In genomic region chr15:61158041-61158545, GRCm38 (mm10) we compare ENCODE assay signal across 7 mouse cellular contexts.
A peak's percentile ranks its signal among the peaks of the same experiment; 100 is the strongest.
DNase-seq lines count a peak whose midpoint lies in the region; ATAC-seq lines count a peak whose summit lies in the region.

No protein-coding gene starts in this region.

- ATAC-seq in intestine, embryonic 15.5 days, result peak; percentile 47; the same call in 1 of the 2 replicates
- peak; percentile 91 for ATAC-seq in midbrain, embryonic 11.5 days (ENCODE audit: low FRiP score)
- ATAC-seq in stomach, embryonic 15.5 days (ENCODE audit: insufficient read depth, low FRiP score, low read depth), result no peak

- no peaks in the 10 kb centered on the region for H3K9me3 ChIP-seq in intestine, embryonic 15.5 days
- H3K9me3 ChIP-seq in midbrain, embryonic 11.5 days (ENCODE audit: control insufficient read depth, low read length), result no peaks in the 10 kb centered on the region
- no peaks in the 10 kb centered on the region for H3K9me3 ChIP-seq in stomach, embryonic 15.5 days

- H3K9ac ChIP-seq in intestine, embryonic 15.5 days, result peak overlapping the region; percentile 26
- H3K9ac ChIP-seq in midbrain, embryonic 11.5 days (ENCODE audit: low read length), result peak overlapping the region; percentile 54
- no peak overlapping the region for H3K9ac ChIP-seq in stomach, embryonic 15.5 days

- WGBS in intestine, embryonic 15.5 days, result 28% methylated on average over 13 of the region's 13 CpGs
- WGBS in midbrain, embryonic 11.5 days, result 14% methylated on average over 13 of the region's 13 CpGs
- 37% methylated on average over 13 of the region's 13 CpGs for whole genome bisulfite sequencing in stomach, embryonic 15.5 days

- H3K36me3 ChIP-seq in intestine, embryonic 15.5 days, result no peaks in the 10 kb centered on the region
- no peaks in the 10 kb centered on the region for H3K36me3 ChIP-seq in midbrain, embryonic 11.5 days (ENCODE audit: control insufficient read depth, insufficient read depth, low read length)
- H3K36me3 ChIP-seq in stomach, embryonic 15.5 days, result no peaks in the 10 kb centered on the region

- no peak overlapping the region for H3K27ac ChIP-seq in intestine, embryonic 15.5 days
- no peak overlapping the region; the same call in 1 of the 2 replicates for H3K27ac ChIP-seq in midbrain, embryonic 11.5 days (ENCODE audit: low read depth, low read length)
- H3K27ac ChIP-seq in stomach, embryonic 15.5 days, result peak overlapping the region; percentile 42

- peak; percentile 42 to 53 for DNase-seq in adrenal gland, adult 18-20 months (ENCODE audit: low spot score in 2 of 2)
- DNase-seq in cerebellum, adult 9-11 months, result peak; percentile 10
- DNase-seq in frontal cortex, postnatal 25 days (ENCODE audit: low spot score in 2 of 2), result peak; percentile 21 to 27
- DNase-seq in left cerebral cortex, adult 8-10 months (ENCODE audit: low spot score in 2 of 2), result peak; percentile 19 to 46
- peak; percentile 92 for DNase-seq in midbrain, embryonic 11.5 days (ENCODE audit: low spot score, missing footprints)

- H3K27me3 ChIP-seq in intestine, embryonic 15.5 days (replicated peaks), result no peaks in the 10 kb centered on the region
- H3K27me3 ChIP-seq in midbrain, embryonic 11.5 days (ENCODE audit: control insufficient read depth, insufficient read depth, low read length), result peaks cover 2% of the 10 kb centered on the region; the same call in 1 of the 2 replicates
- no peaks in the 10 kb centered on the region for H3K27me3 ChIP-seq in stomach, embryonic 15.5 days (replicated peaks)

- H3K4me3 ChIP-seq in intestine, embryonic 15.5 days (replicated peaks), result peak overlapping the region; percentile 34
- peak overlapping the region; percentile 26 for H3K4me3 ChIP-seq in midbrain, embryonic 11.5 days (ENCODE audit: low read depth, low read length)
- H3K4me3 ChIP-seq in stomach, embryonic 15.5 days (replicated peaks), result peak overlapping the region; percentile 37

- H3K4me1 ChIP-seq in intestine, embryonic 15.5 days (replicated peaks), result peaks cover 4% of the 10 kb centered on the region
- 0 out of 2 replicates have a peak, but pooled peaks cover 2% of the 10 kb centered on the region for H3K4me1 ChIP-seq in midbrain, embryonic 11.5 days (ENCODE audit: control insufficient read depth, insufficient read depth, low read length)
- no peaks in the 10 kb centered on the region for H3K4me1 ChIP-seq in stomach, embryonic 15.5 days

- H3K4me2 ChIP-seq in intestine, embryonic 15.5 days (replicated peaks), result peak overlapping the region; percentile 63
- H3K4me2 ChIP-seq in midbrain, embryonic 11.5 days, result peak overlapping the region; percentile 56
- peak overlapping the region; percentile 61 for H3K4me2 ChIP-seq in stomach, embryonic 15.5 days

Comparison
In these comparisons a context has a peak if more than half of its experiments do, and no peak if none do; other contexts are left out.
1. DNase-seq: peak in every context shown above with its lines; median percentile 92 in midbrain, embryonic 11.5 days; 48 in adrenal gland, adult 18-20 months; 32 in left cerebral cortex, adult 8-10 months; 24 in frontal cortex, postnatal 25 days; 10 in cerebellum, adult 9-11 months.